Mouse (Mus musculus) ES-Bruce4 (cell line): ENCODE results near the gene Ctdspl.

Source experiments
- EP300 ChIP-seq: IDR thresholded peaks from 2 replicates; pipeline ENCODE4 v1.6.1; 2011; ENCODE audit warnings: low read depth, low read length; ENCODE audit not compliant: insufficient read depth
- POLR2A ChIP-seq: IDR thresholded peaks from one replicate; pipeline ENCODE4 v1.8.1; 2011; ENCODE audit warnings: low read length; ENCODE audit not compliant: insufficient read depth

- TF ChIP-seq POLR2A, result no peak
- TF ChIP-seq EP300, result no peak
Observed at GRCm38 (mm10) chr9:118900677-118901076, 25.6 kb upstream of the Ctdspl start.
